Mouse (Mus musculus): ENCODE data around the gene Traf3. TPM values are rescaled to one million over a fixed set of nuclear protein-coding genes. Genes with fewer than 3 reads are reported as not detected.

The Traf3 gene
- total RNA-seq, 2 experiments from 2014 or later = 14.2 to 14.3 TPM

- no peak for DNase-seq
These were observed 12.2 kb upstream of the Traf3 start for GRCm38 (mm10) chr12:111153946-111154345.

GRCm38 (mm10) chr12:111154641-111155040 is 11.5 kb upstream of the Traf3 start:
- DNase-seq = no peak

GRCm38 (mm10) chr12:111155756-111156155 is 10.4 kb upstream of the Traf3 start:
- DNase-seq = no peak

GRCm38 (mm10) chr12:111159659-111160428 is 6.3 kb upstream of the Traf3 start:
- DNase-seq = peak; percentile 49 to 76

- no peak for DNase-seq
These were observed 5.3 kb upstream of the Traf3 start for GRCm38 (mm10) chr12:111160871-111161270.

GRCm38 (mm10) chr12:111161943-111162311 is 4.2 kb upstream of the Traf3 start:
- no peak for DNase-seq

GRCm38 (mm10) chr12:111162312-111163061 is 3.7 kb upstream of the Traf3 start:
- DNase-seq = peak; percentile 43 to 45

GRCm38 (mm10) chr12:111164310-111164751 is 1.8 kb upstream of the Traf3 start:
- peak; percentile 93 to 95 for DNase-seq

- DNase-seq = peak; percentile 38 to 53
These were observed 891 bp upstream of the Traf3 start for GRCm38 (mm10) chr12:111165146-111165812.

- peak; percentile 9 to 45 for DNase-seq
These were observed 615 bp downstream of the Traf3 start for GRCm38 (mm10) chr12:111166681-111167289.

GRCm38 (mm10) chr12:111168891-111169290 is 2.7 kb downstream of the Traf3 start:
- DNase-seq = no peak

- DNase-seq = no peak
These were observed 12.6 kb downstream of the Traf3 start for GRCm38 (mm10) chr12:111178772-111179171.

- DNase-seq = no peak
These were observed 15.7 kb downstream of the Traf3 start for GRCm38 (mm10) chr12:111181848-111182247.

- DNase-seq = no peak
These were observed 16.2 kb downstream of the Traf3 start for GRCm38 (mm10) chr12:111182378-111182777.

GRCm38 (mm10) chr12:111184476-111184875 is 18.3 kb downstream of the Traf3 start, which contains the start of gene 4930595D18Rik:
Gene 4930595D18Rik, minus strand, starts transcription at chr12:111184491.
- no peak for DNase-seq

GRCm38 (mm10) chr12:111186986-111187385 is 20.8 kb downstream of the Traf3 start:
- no peak for DNase-seq

GRCm38 (mm10) chr12:111188295-111188694 is 22.1 kb downstream of the Traf3 start:
- no peak for DNase-seq

GRCm38 (mm10) chr12:111190355-111190754 is 24.2 kb downstream of the Traf3 start:
- no peak for DNase-seq

GRCm38 (mm10) chr12:111190891-111191290 is 24.7 kb downstream of the Traf3 start:
- DNase-seq = peak in 1 of 2 experiments; percentile 42

GRCm38 (mm10) chr12:111192777-111193176 is 26.6 kb downstream of the Traf3 start:
- no peak for DNase-seq

- DNase-seq = no peak
These were observed 27.2 kb downstream of the Traf3 start for GRCm38 (mm10) chr12:111193331-111193730.

GRCm38 (mm10) chr12:111196548-111196947 is 30.4 kb downstream of the Traf3 start:
- no peak for DNase-seq

Data from heart, adult 18-20 months (tissue).